8 mouse cellular contexts compared by ENCODE assay signal in the genomic region with DNA sequence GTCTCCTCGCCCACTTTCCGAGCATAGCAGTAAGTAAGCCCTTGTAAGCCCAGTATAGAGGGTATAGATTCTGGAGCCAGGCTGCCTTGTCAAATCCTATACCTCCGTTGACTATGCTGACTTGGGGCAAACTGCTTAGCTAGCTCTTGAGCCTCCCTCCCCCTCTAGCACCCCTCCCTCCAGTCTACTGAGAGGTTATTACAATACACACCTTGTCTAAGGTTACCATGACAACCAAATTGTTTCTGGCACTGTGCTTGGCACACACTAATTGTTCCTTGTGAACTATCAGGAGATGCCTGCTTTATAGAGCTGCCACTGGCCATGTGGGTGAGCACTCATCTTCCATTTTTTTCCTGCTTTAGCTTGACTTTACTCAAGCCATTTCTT. TPM values are rescaled to one million over a fixed set of nuclear protein-coding genes. Genes with fewer than 3 reads are reported as not detected.
A peak's percentile ranks its signal among the peaks of the same experiment; 100 is the strongest.
DNase-seq lines count a peak whose midpoint lies in the region; ATAC-seq and TF ChIP-seq lines count a peak whose summit lies in the region.
"Had no signal": no experiment of that assay in that cellular context is flagged by ENCODE, and none has a peak within 500 bp of the region (broad histone marks: within the 10 kb centered on the region; RNA-seq: fewer than 3 reads in every experiment).

No protein-coding gene starts in this region.

- TF ChIP-seq CTCF in lung, embryonic 14.5 days (IDR thresholded peaks at IDR 0.05; ENCODE audit: low read depth): no peak

- no peaks in the 10 kb centered on the region for H3K9me3 ChIP-seq in lung, embryonic 14.5 days (ENCODE audit: low read depth, low read length)
- H3K9me3 ChIP-seq in embryonic facial prominence, embryonic 14.5 days (ENCODE audit: control insufficient read depth, low read length): peaks cover 3% of the 10 kb centered on the region; the same call in 1 of the 2 replicates

- no peak overlapping the region for H3K4me2 ChIP-seq in lung, embryonic 14.5 days
- H3K4me2 ChIP-seq in embryonic facial prominence, embryonic 14.5 days (ENCODE audit: low read depth, low read length): no peak overlapping the region

- no peak overlapping the region for H3K9ac ChIP-seq in lung, embryonic 14.5 days
- no peak overlapping the region for H3K9ac ChIP-seq in embryonic facial prominence, embryonic 14.5 days (ENCODE audit: low read depth, low read length)

- DNase-seq in lung, embryonic 14.5 days: peak; percentile 39
- no peak for DNase-seq in lung, postnatal 4 days
- DNase-seq in embryonic facial prominence, embryonic 14.5 days (ENCODE audit: low spot score): peak; percentile 44
- DNase-seq in induced T-regulatory cell, adult 2 months (ENCODE audit: low read depth): peak; percentile 54
- peak; percentile 54 for DNase-seq in naive thymus-derived CD4-positive, alpha-beta T cell, adult 2 months (ENCODE audit: low read depth)
- DNase-seq in testis, postnatal 10 days (ENCODE audit: low spot score): no peak
- DNase-seq in adrenal gland, postnatal 25 days: no peak

- H3K36me3 ChIP-seq in lung, embryonic 14.5 days (ENCODE audit: insufficient read depth): peaks cover 64% of the 10 kb centered on the region
- peaks cover 60% of the 10 kb centered on the region for H3K36me3 ChIP-seq in embryonic facial prominence, embryonic 14.5 days (ENCODE audit: control insufficient read depth, insufficient read depth, low read length)

- no peaks in the 10 kb centered on the region for H3K4me1 ChIP-seq in lung, embryonic 14.5 days (ENCODE audit: insufficient read depth)
- H3K4me1 ChIP-seq in embryonic facial prominence, embryonic 14.5 days (ENCODE audit: control insufficient read depth, insufficient read depth, low read length): no peaks in the 10 kb centered on the region

- H3K27me3 ChIP-seq in lung, embryonic 14.5 days (ENCODE audit: insufficient read depth, low read length): no peaks in the 10 kb centered on the region
- H3K27me3 ChIP-seq in embryonic facial prominence, embryonic 14.5 days (replicated peaks; ENCODE audit: control insufficient read depth, insufficient read depth, low read length): no peaks in the 10 kb centered on the region

- WGBS in lung, embryonic 14.5 days: 58% methylated on average over 3 of the region's 3 CpGs
- 65% methylated on average over 3 of the region's 3 CpGs for WGBS in embryonic facial prominence, embryonic 14.5 days

- no peak overlapping the region for H3K4me3 ChIP-seq in lung, embryonic 14.5 days (ENCODE audit: low read depth, low read length)
- H3K4me3 ChIP-seq in embryonic facial prominence, embryonic 14.5 days (ENCODE audit: low read depth, low read length): no peak overlapping the region

- peak overlapping the region; percentile 9; the same call in 1 of the 2 replicates for H3K27ac ChIP-seq in lung, embryonic 14.5 days (ENCODE audit: low read depth)
- H3K27ac ChIP-seq in embryonic facial prominence, embryonic 14.5 days (replicated peaks; ENCODE audit: low read depth, low read length): no peak overlapping the region

- peak; percentile 29; the same call in 1 of the 2 replicates for ATAC-seq in lung, embryonic 14.5 days (ENCODE audit: insufficient read depth)
- ATAC-seq in embryonic facial prominence, embryonic 14.5 days (ENCODE audit: low read depth): peak; percentile 24; the same call in 1 of the 2 replicates
- ATAC-seq: activated CD4-positive, CD25-positive, alpha-beta regulatory T cell, adult 4 months had no signal

RNA-seq across cellular contexts. Expression of a gene that starts 9.5 kb away (rescaled TPM):
- 9.8 and 15.5 TPM in 2 replicates for polyA plus RNA-seq in lung, embryonic 14.5 days (2014; fragmentation: Nextera tagmentation; extraction: Ambion mirVana)
- 13.6 and 14.9 TPM in 2 replicates for polyA plus RNA-seq in embryonic facial prominence, embryonic 14.5 days (2014; fragmentation: Nextera tagmentation; extraction: Ambion mirVana)
- total RNA-seq in adrenal gland, postnatal 25 days (2021): 9.0 and 11.5 TPM in 2 replicates

RNA-seq across cellular contexts. Expression of a gene that starts 12.6 kb away (rescaled TPM):
- polyA plus RNA-seq in lung, embryonic 14.5 days (2014; fragmentation: Nextera tagmentation; extraction: Ambion mirVana): 153 TPM in 2 replicates
- polyA plus RNA-seq in embryonic facial prominence, embryonic 14.5 days (2014; fragmentation: Nextera tagmentation; extraction: Ambion mirVana): 103 and 105 TPM in 2 replicates
- total RNA-seq in adrenal gland, postnatal 25 days (2021): 209 and 233 TPM in 2 replicates

RNA-seq across cellular contexts. Expression of a gene that starts 17.7 kb away (rescaled TPM):
- polyA plus RNA-seq in lung, embryonic 14.5 days (2014; fragmentation: Nextera tagmentation; extraction: Ambion mirVana): 0.26 TPM in 1 of 2 replicates, not detected in the other
- polyA plus RNA-seq in embryonic facial prominence, embryonic 14.5 days (2014; fragmentation: Nextera tagmentation; extraction: Ambion mirVana): 0.36 and 0.76 TPM in 2 replicates
- 0.27 TPM in 1 of 2 replicates, not detected in the other for total RNA-seq in adrenal gland, postnatal 25 days (2021)

RNA-seq across cellular contexts. Expression of a gene that starts 33.3 kb away (rescaled TPM):
- 0.91 and 1.1 TPM in 2 replicates for polyA plus RNA-seq in lung, embryonic 14.5 days (2014; fragmentation: Nextera tagmentation; extraction: Ambion mirVana)
- polyA plus RNA-seq in embryonic facial prominence, embryonic 14.5 days (2014; fragmentation: Nextera tagmentation; extraction: Ambion mirVana): 0.22 and 0.39 TPM in 2 replicates
- total RNA-seq in adrenal gland, postnatal 25 days (2021): 1.7 TPM in 1 of 2 replicates, not detected in the other

RNA-seq across cellular contexts. Expression of a gene that starts 43.1 kb away (rescaled TPM):
- polyA plus RNA-seq in lung, embryonic 14.5 days (2014; fragmentation: Nextera tagmentation; extraction: Ambion mirVana): 1.1 TPM in 2 replicates
- 2.8 and 4.3 TPM in 2 replicates for polyA plus RNA-seq in embryonic facial prominence, embryonic 14.5 days (2014; fragmentation: Nextera tagmentation; extraction: Ambion mirVana)
- 2.4 and 3.0 TPM in 2 replicates for total RNA-seq in adrenal gland, postnatal 25 days (2021)

Comparison
In these comparisons a context has a peak if more than half of its experiments do, and no peak if none do; other contexts are left out.
1. DNase-seq: peak in lung, embryonic 14.5 days (single experiment), embryonic facial prominence, embryonic 14.5 days (single experiment), induced T-regulatory cell, adult 2 months (single experiment) and naive thymus-derived CD4-positive, alpha-beta T cell, adult 2 months (single experiment); none in lung, postnatal 4 days (0 of 2), testis, postnatal 10 days (single experiment) and adrenal gland, postnatal 25 days (single experiment).